ENCODE assay signal across 9 mouse cellular contexts in genomic region chr2:153432492-153432891, GRCm38 (mm10).
DNase-seq lines count a peak whose midpoint lies in the region; ATAC-seq and TF ChIP-seq lines count a peak whose summit lies in the region.
"Had no signal": no experiment of that assay in that cellular context is flagged by ENCODE, and none has a peak within 500 bp of the region (broad histone marks: within the 10 kb centered on the region; RNA-seq: fewer than 3 reads in every experiment).

No protein-coding gene starts in this region.

- H3K27ac ChIP-seq in heart, embryonic 13.5 days (replicated peaks) = peak overlapping the region; percentile 98
- H3K27ac ChIP-seq in kidney, embryonic 15.5 days = peak overlapping the region; percentile 80
- no peak overlapping the region; the same call in 1 of the 2 replicates for H3K27ac ChIP-seq in gastrocnemius, adult 2 months

- H3K36me3 ChIP-seq in heart, embryonic 13.5 days = peaks cover 66% of the 10 kb centered on the region
- peaks cover 46% of the 10 kb centered on the region for H3K36me3 ChIP-seq in kidney, embryonic 15.5 days

- no peak overlapping the region for H3K4me2 ChIP-seq in heart, embryonic 13.5 days
- peak overlapping the region; percentile 5; the same call in 1 of the 2 replicates for H3K4me2 ChIP-seq in kidney, embryonic 15.5 days

- DNase-seq in heart, adult 9 months (ENCODE audit: low spot score in 2 of 2) = no peak
- DNase-seq in embryo, embryonic 11 days = peak; percentile 52
- peak; percentile 66 for DNase-seq in lung, postnatal 10 days
- no peak for DNase-seq in gastrocnemius, adult 2 months
- DNase-seq in frontal cortex, adult 2 months (ENCODE audit: extremely low spot score in 1 of 2, low spot score in 1 of 2) = no peak
- DNase-seq in gastrocnemius, adult 8-10 months (ENCODE audit: low spot score in 2 of 2) = no peak

- H3K4me1 ChIP-seq in heart, embryonic 13.5 days = peaks cover 90% of the 10 kb centered on the region
- peaks cover 78% of the 10 kb centered on the region for H3K4me1 ChIP-seq in kidney, embryonic 15.5 days

- intact Hi-C loops in gastrocnemius, adult 2 months (cut with DNase I) = no loop called here

- 34% methylated on average over 7 of the region's 7 CpGs for WGBS in heart, embryonic 13.5 days
- WGBS in kidney, embryonic 15.5 days = 12% methylated on average over 7 of the region's 7 CpGs

- no peak overlapping the region for H3K4me3 ChIP-seq in heart, embryonic 13.5 days
- no peak overlapping the region for H3K4me3 ChIP-seq in kidney, embryonic 15.5 days (replicated peaks)
- no peak overlapping the region for H3K4me3 ChIP-seq in gastrocnemius, adult 2 months

- ATAC-seq in heart, embryonic 13.5 days (ENCODE audit: extremely low read depth, insufficient number of reproducible peaks, low FRiP score, low TSS enrichment) = no peak
- peak; percentile 43 for ATAC-seq in kidney, embryonic 15.5 days (replicated peaks; ENCODE audit: low FRiP score)
- ATAC-seq: forebrain, embryonic 16.5 days had no signal

- peak overlapping the region; percentile 15; the same call in 1 of the 2 replicates for H3K9ac ChIP-seq in heart, embryonic 13.5 days
- H3K9ac ChIP-seq in kidney, embryonic 15.5 days = no peak overlapping the region

- H3K9me3 ChIP-seq in heart, embryonic 13.5 days = no peaks in the 10 kb centered on the region
- no peaks in the 10 kb centered on the region for H3K9me3 ChIP-seq in kidney, embryonic 15.5 days (replicated peaks)

- TF ChIP-seq CTCF in gastrocnemius, adult 2 months (IDR thresholded peaks at IDR 0.05) = no peak

- H3K27me3 ChIP-seq in heart, embryonic 13.5 days (replicated peaks) = no peaks in the 10 kb centered on the region
- H3K27me3 ChIP-seq in kidney, embryonic 15.5 days = no peaks in the 10 kb centered on the region

Comparison
In these comparisons a context has a peak if more than half of its experiments do, and no peak if none do; other contexts are left out.
1. DNase-seq: peak in embryo, embryonic 11 days (single experiment) and lung, postnatal 10 days (single experiment); none in heart, adult 9 months (0 of 2), gastrocnemius, adult 2 months (single experiment), frontal cortex, adult 2 months (0 of 2) and gastrocnemius, adult 8-10 months (0 of 2).